Mouse (Mus musculus): ENCODE measurements around the gene Zfp663. TPM values are rescaled to one million over a fixed set of nuclear protein-coding genes. Genes with fewer than 3 reads are reported as not detected.

The Zfp663 gene
- polyA plus RNA-seq, 2 experiments, result 0.03 to 0.08 TPM

DNA sequence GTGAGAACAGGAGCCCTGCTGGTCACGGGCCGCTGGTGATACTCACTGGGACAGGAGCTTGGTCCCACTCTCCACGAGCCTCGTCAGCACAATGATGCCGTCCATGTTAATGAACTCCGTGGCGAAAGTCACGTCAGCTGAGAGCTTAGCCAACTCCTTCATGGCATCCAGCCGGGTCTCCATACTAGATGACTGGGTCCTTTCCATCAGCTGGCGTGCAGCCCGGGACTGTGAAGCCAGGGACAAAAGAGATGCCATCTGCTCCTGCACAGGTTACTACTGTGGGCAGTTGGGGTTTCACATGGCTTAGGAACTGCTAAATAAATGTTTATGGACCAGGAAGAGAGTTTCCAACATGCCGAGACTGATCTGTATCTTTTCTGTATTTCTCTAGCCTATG lies 57.0 kb downstream of the Zfp663 start:
- Histone ChIP-seq H3K4me2 (ENCODE audit: low read depth) (no peak overlapping the region), H3K9me3 (ENCODE audit: control insufficient read depth, low read length) (no peaks in the 10 kb centered on the region), H3K27ac (no peak overlapping the region), H3K4me1 (replicated peaks; ENCODE audit: control insufficient read depth in 2 of 2, insufficient read depth in 2 of 2, low read length in 1 of 2) (no peaks in the 10 kb centered on the region), H3K36me3 (replicated peaks; ENCODE audit: control insufficient read depth, insufficient read depth, low read depth) (no peaks in the 10 kb centered on the region; the same call in none of the 2 replicates), H3K4me3 (ENCODE audit: insufficient read depth in 1 of 2, low read depth in 2 of 2, low read length in 2 of 2) (no peak overlapping the region), H3K27me3 (ENCODE audit: control insufficient read depth, insufficient read depth, low read length) (no peaks in the 10 kb centered on the region), H3K9ac (replicated peaks) (no peak overlapping the region)
- whole genome bisulfite sequencing (ENCODE audit: insufficient replicate concordance), result 80% methylated on average over 12 of the region's 12 CpGs
- DNase-seq (ENCODE audit: low read depth in 3 of 3, low spot score in 3 of 3) (no peak), ATAC-seq (ENCODE audit: insufficient read depth) (no peak)
- TF ChIP-seq EP300 (IDR thresholded peaks at IDR 0.05; ENCODE audit: low read depth), result no peak
- no peak for TF ChIP-seq CTCF (IDR thresholded peaks at IDR 0.05; ENCODE audit: low read depth)

DNA sequence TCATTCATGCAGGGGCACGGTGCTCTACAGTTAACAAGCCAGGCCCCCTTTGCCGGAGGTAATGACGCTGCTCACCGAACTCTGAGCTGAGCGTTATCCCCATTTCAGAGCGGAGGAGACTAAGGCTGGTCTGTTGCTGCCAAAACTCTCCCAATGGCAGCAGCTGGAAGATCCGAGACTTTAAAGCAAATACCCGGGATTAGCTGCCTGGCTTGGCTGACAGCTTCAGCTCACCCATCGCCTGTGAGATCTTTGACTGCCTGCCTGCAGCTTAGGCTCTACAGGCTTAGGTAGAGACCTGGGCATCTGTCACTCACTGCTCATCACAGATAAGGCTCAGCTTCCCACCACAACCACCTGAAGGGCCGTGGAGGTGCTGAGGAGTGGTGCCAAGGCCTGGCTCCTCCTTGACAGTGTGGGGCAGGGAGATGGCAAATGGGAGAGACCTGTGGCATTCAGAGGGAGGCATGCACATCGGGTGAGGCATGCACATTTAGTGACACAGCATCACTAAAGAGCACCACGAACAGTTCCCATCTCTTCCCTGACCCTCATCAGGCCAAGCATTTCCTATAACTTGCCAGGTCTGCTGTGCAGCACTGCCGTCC lies 57.6 kb downstream of the Zfp663 start:
- 64% methylated on average over 13 of the region's 13 CpGs for WGBS (ENCODE audit: insufficient replicate concordance)
- no peak for TF ChIP-seq EP300 (IDR thresholded peaks at IDR 0.05; ENCODE audit: low read depth)
- no peak for TF ChIP-seq CTCF (IDR thresholded peaks at IDR 0.05; ENCODE audit: low read depth)
- H3K4me1 ChIP-seq (replicated peaks; ENCODE audit: control insufficient read depth in 2 of 2, insufficient read depth in 2 of 2, low read length in 1 of 2), result no peaks in the 10 kb centered on the region
- no peaks in the 10 kb centered on the region for H3K9me3 ChIP-seq (ENCODE audit: control insufficient read depth, low read length)
- no peak overlapping the region for H3K27ac ChIP-seq
- no peak overlapping the region for H3K9ac ChIP-seq (replicated peaks)
- no peak overlapping the region for H3K4me2 ChIP-seq (ENCODE audit: low read depth)
- no peak for DNase-seq (ENCODE audit: low read depth in 3 of 3, low spot score in 3 of 3)
- ATAC-seq (ENCODE audit: insufficient read depth), result no peak
- no peaks in the 10 kb centered on the region for H3K27me3 ChIP-seq (ENCODE audit: control insufficient read depth, insufficient read depth, low read length)
- H3K4me3 ChIP-seq (ENCODE audit: insufficient read depth in 1 of 2, low read depth in 2 of 2, low read length in 2 of 2), result no peak overlapping the region
- no peaks in the 10 kb centered on the region; the same call in none of the 2 replicates for H3K36me3 ChIP-seq (replicated peaks; ENCODE audit: control insufficient read depth, insufficient read depth, low read depth)

DNA sequence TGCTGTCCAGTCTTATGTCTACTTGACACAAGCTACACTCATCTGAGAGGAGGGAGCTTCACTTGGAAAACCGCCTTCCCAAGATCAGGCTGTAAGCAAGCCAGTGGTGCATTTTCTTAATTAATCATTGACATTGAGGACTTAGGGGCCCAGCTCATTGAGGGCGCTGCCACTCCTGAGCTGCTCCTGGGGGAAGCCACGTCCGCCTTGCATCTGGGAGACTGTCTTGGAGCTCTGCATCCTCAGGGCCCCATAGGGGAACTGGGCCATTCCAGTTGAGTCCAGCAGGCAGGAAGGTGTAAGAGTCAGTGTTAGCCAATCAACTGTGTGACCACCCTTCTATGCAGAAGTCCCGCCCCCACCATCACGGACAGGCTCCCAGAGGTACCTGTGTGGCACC lies 60.7 kb downstream of the Zfp663 start:
- ATAC-seq (ENCODE audit: insufficient read depth), result no peak
- Histone ChIP-seq H3K4me3 (ENCODE audit: insufficient read depth in 1 of 2, low read depth in 2 of 2, low read length in 2 of 2) (no peak overlapping the region), H3K9ac (replicated peaks) (no peak overlapping the region), H3K36me3 (replicated peaks; ENCODE audit: control insufficient read depth, insufficient read depth, low read depth) (peaks cover 3% of the 10 kb centered on the region; the same call in 1 of the 2 replicates), H3K27ac (no peak overlapping the region), H3K4me1 (replicated peaks; ENCODE audit: control insufficient read depth in 2 of 2, insufficient read depth in 2 of 2, low read length in 1 of 2) (no peaks in the 10 kb centered on the region; a peak in 1 of 4 replicates), H3K27me3 (ENCODE audit: control insufficient read depth, insufficient read depth, low read length) (no peaks in the 10 kb centered on the region), H3K4me2 (ENCODE audit: low read depth) (no peak overlapping the region), H3K9me3 (ENCODE audit: control insufficient read depth, low read length) (no peaks in the 10 kb centered on the region)
- WGBS (ENCODE audit: insufficient replicate concordance), result 78% methylated on average over 6 of the region's 6 CpGs
- TF ChIP-seq CTCF (IDR thresholded peaks at IDR 0.05; ENCODE audit: low read depth) (no peak), EP300 (IDR thresholded peaks at IDR 0.05; ENCODE audit: low read depth) (no peak)
- DNase-seq (ENCODE audit: low read depth in 3 of 3, low spot score in 3 of 3), result no peak

DNA sequence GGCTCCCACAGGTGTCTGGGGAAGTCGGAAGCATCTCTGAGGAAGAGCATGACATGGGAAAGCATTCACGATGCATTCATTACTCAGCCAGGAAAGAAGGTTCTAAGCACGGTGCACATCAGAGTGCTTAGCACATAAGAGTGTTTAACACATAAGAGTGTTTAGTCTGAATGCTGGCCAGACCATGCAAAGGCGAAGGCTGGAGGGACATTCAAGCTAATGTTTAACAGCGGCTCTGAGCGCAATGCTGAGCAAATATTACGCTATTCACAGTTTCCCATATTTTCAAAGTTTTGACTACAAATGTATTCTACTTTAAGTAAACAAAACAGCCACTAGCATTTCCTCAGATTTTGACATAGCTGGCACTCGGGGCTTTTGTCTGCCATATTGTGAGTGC lies 63.1 kb downstream of the Zfp663 start:
- Histone ChIP-seq H3K27ac (no peak overlapping the region), H3K36me3 (replicated peaks; ENCODE audit: control insufficient read depth, insufficient read depth, low read depth) (peaks cover 3% of the 10 kb centered on the region; the same call in 1 of the 2 replicates), H3K4me1 (replicated peaks; ENCODE audit: control insufficient read depth in 2 of 2, insufficient read depth in 2 of 2, low read length in 1 of 2) (no peaks in the 10 kb centered on the region; a peak in 1 of 4 replicates), H3K9ac (replicated peaks) (no peak overlapping the region), H3K4me2 (ENCODE audit: low read depth) (no peak overlapping the region), H3K27me3 (ENCODE audit: control insufficient read depth, insufficient read depth, low read length) (no peaks in the 10 kb centered on the region), H3K9me3 (ENCODE audit: control insufficient read depth, low read length) (no peaks in the 10 kb centered on the region), H3K4me3 (ENCODE audit: insufficient read depth in 1 of 2, low read depth in 2 of 2, low read length in 2 of 2) (no peak overlapping the region)
- ATAC-seq (ENCODE audit: insufficient read depth) (no peak), DNase-seq (ENCODE audit: low read depth in 3 of 3, low spot score in 3 of 3) (no peak)
- no peak for TF ChIP-seq EP300 (IDR thresholded peaks at IDR 0.05; ENCODE audit: low read depth)
- no peak for TF ChIP-seq CTCF (IDR thresholded peaks at IDR 0.05; ENCODE audit: low read depth)
- WGBS (ENCODE audit: insufficient replicate concordance), result 71% methylated on average over 8 of the region's 8 CpGs

DNA sequence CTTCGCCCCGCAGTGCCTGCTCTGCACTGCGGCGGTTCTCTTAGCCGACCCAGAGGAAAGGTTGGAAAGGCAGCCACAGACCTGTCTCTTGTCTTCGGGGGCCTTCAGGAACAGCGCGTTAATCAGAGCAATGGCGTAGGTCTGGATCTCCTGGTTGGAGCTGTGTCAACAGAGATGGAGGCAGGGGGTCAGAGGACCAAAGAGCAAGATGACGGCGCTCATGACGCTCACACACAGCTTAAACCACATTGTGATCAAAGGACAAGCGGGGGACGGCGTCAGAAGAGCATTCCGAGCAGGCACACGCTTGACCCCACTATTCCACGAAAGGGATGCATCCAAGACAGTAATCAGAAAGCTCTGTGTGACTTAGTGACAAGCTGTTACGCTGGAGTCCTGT lies 63.7 kb downstream of the Zfp663 start:
- H3K27ac ChIP-seq, result no peak overlapping the region
- TF ChIP-seq CTCF (IDR thresholded peaks at IDR 0.05; ENCODE audit: low read depth) (no peak), EP300 (IDR thresholded peaks at IDR 0.05; ENCODE audit: low read depth) (no peak)
- H3K9me3 ChIP-seq (ENCODE audit: control insufficient read depth, low read length), result no peaks in the 10 kb centered on the region
- 74% methylated on average over 19 of the region's 19 CpGs for WGBS (ENCODE audit: insufficient replicate concordance)
- no peak overlapping the region for H3K4me3 ChIP-seq (ENCODE audit: insufficient read depth in 1 of 2, low read depth in 2 of 2, low read length in 2 of 2)
- DNase-seq (ENCODE audit: low read depth in 3 of 3, low spot score in 3 of 3) (no peak), ATAC-seq (ENCODE audit: insufficient read depth) (no peak)
- H3K27me3 ChIP-seq (ENCODE audit: control insufficient read depth, insufficient read depth, low read length), result no peaks in the 10 kb centered on the region
- H3K9ac ChIP-seq (replicated peaks), result no peak overlapping the region
- H3K4me2 ChIP-seq (ENCODE audit: low read depth), result peak overlapping the region; percentile 9; the same call in 1 of the 2 replicates
- peaks cover 3% of the 10 kb centered on the region; the same call in 1 of the 2 replicates for H3K36me3 ChIP-seq (replicated peaks; ENCODE audit: control insufficient read depth, insufficient read depth, low read depth)
- H3K4me1 ChIP-seq (replicated peaks; ENCODE audit: control insufficient read depth in 2 of 2, insufficient read depth in 2 of 2, low read length in 1 of 2), result no peaks in the 10 kb centered on the region; a peak in 1 of 4 replicates

Measured in liver, embryonic 14.5 days (tissue).